Mouse (Mus musculus): Measurements from ENCODE around the gene Eprs.

DNA sequence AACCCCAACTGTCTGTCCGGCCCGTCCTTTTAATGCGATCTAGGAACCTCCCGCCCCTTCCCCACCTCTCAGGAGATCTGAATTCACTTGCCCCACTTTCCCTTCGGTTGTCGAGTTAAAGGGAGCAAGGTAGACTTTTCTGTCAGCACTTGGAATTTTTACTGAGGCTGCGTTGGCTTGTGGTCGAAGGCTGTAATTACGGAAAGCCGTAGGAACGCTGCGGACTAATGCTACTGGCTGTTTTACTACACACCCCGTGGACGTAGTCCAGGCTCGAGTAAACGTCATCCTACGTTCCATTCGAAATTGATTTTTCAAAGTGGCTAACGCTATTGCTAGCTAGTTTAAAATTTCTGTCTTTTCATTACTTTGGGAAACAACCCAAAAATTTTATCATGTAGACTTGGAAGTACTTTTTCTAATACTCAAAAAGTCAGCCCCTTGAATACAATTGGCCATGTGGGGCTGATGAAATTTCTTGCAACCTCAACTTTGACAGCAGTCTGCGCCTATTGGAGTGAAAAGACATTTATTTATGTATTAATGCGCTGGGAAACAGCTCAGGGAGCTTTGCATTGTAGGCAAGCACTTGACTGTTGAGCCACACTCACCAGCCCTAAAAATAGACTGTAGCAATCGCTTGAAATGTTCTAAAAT is 810 bp downstream of the Eprs start:
- TF ChIP-seq POLR2A (IDR thresholded peaks at IDR 0.05; ENCODE audit: low read depth, low read length) (no peak), CTCF (IDR thresholded peaks at IDR 0.05; ENCODE audit: extremely low read depth, insufficient read depth, insufficient read length, insufficient replicate concordance) (no peak)

All from spleen, adult 2 months (tissue).